Mouse (Mus musculus): ENCODE data around the gene Syne1.

Syne1 gene

GRCm38 (mm10) chr10:5515330-5515729 is 36.0 kb downstream of the Syne1 start:
- no peak for DNase-seq

- no peak for DNase-seq
These were observed 37.1 kb downstream of the Syne1 start for GRCm38 (mm10) chr10:5514134-5514533.

- peak; percentile 63 for DNase-seq
These were observed 39.0 kb downstream of the Syne1 start for GRCm38 (mm10) chr10:5512285-5512684.

GRCm38 (mm10) chr10:5511403-5511802 is 39.9 kb downstream of the Syne1 start:
- DNase-seq, result no peak

- DNase-seq, result no peak
These were observed 43.8 kb downstream of the Syne1 start for GRCm38 (mm10) chr10:5507478-5507877.

GRCm38 (mm10) chr10:5504761-5505160 is 46.5 kb downstream of the Syne1 start:
- no peak for DNase-seq

GRCm38 (mm10) chr10:5503909-5504308 is 47.4 kb downstream of the Syne1 start:
- DNase-seq, result no peak

- DNase-seq, result peak; percentile 32
These were observed 51.5 kb downstream of the Syne1 start for GRCm38 (mm10) chr10:5499684-5500369.

GRCm38 (mm10) chr10:5497859-5498258 is 53.4 kb downstream of the Syne1 start:
- no peak for DNase-seq

GRCm38 (mm10) chr10:5491050-5491449 is 60.2 kb downstream of the Syne1 start:
- DNase-seq, result no peak

- peak; percentile 25 for DNase-seq
These were observed 61.3 kb downstream of the Syne1 start for GRCm38 (mm10) chr10:5490029-5490428.

- no peak for DNase-seq
These were observed 63.2 kb downstream of the Syne1 start for GRCm38 (mm10) chr10:5488097-5488496.

GRCm38 (mm10) chr10:5480552-5481550 is 70.4 kb downstream of the Syne1 start:
- peak; percentile 26 for DNase-seq

- peak; percentile 79 for DNase-seq
These were observed 71.2 kb downstream of the Syne1 start for GRCm38 (mm10) chr10:5480097-5480496.

- DNase-seq, result no peak
These were observed 82.6 kb downstream of the Syne1 start for GRCm38 (mm10) chr10:5468638-5469037.

GRCm38 (mm10) chr10:5453830-5454229 is 97.5 kb downstream of the Syne1 start:
- DNase-seq, result no peak

- no peak for DNase-seq
These were observed 101.3 kb downstream of the Syne1 start for GRCm38 (mm10) chr10:5449944-5450343.

- no peak for DNase-seq
These were observed 103.1 kb downstream of the Syne1 start for GRCm38 (mm10) chr10:5447950-5448716.

GRCm38 (mm10) chr10:5445313-5445712 is 106.0 kb downstream of the Syne1 start:
- no peak for DNase-seq

GRCm38 (mm10) chr10:5443020-5443419 is 108.3 kb downstream of the Syne1 start:
- no peak for DNase-seq

GRCm38 (mm10) chr10:5439802-5440350 is 111.4 kb downstream of the Syne1 start:
- no peak for DNase-seq

GRCm38 (mm10) chr10:5437766-5438165 is 113.5 kb downstream of the Syne1 start:
- no peak for DNase-seq

GRCm38 (mm10) chr10:5423984-5424383 is 127.3 kb downstream of the Syne1 start:
- no peak for DNase-seq
